Mouse (Mus musculus) cerebellum, postnatal 25 days (tissue): ENCODE measurements around the gene Efna5.

ENCODE experiments used
- DNase-seq, 2 experiments: peaks; one replicate each; pipeline ENCODE4 v3.0.0; 2021; ENCODE audit warnings: mixed read lengths in 2 of 2

Efna5 gene

DNA sequence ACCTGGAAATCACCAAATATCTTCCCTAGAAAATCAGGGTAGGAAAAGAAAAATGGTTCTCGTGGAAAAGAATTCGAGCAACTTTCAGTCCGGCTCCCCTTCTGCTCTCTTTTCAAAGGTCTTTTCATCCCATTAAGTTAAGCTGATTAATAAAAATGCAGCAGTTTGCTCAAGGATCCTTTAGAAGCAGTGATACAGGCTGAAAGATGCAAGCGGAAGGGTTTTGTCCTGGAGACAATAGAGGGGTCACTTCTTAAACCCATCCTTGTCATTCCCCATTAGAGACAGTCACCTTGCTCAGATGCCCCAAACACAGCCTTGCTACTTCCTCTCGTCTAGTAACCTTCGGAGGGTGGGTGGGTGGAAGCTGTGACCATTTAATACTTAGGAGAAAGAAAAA lies 27.4 kb downstream of the Efna5 start:
- no peak for DNase-seq

DNA sequence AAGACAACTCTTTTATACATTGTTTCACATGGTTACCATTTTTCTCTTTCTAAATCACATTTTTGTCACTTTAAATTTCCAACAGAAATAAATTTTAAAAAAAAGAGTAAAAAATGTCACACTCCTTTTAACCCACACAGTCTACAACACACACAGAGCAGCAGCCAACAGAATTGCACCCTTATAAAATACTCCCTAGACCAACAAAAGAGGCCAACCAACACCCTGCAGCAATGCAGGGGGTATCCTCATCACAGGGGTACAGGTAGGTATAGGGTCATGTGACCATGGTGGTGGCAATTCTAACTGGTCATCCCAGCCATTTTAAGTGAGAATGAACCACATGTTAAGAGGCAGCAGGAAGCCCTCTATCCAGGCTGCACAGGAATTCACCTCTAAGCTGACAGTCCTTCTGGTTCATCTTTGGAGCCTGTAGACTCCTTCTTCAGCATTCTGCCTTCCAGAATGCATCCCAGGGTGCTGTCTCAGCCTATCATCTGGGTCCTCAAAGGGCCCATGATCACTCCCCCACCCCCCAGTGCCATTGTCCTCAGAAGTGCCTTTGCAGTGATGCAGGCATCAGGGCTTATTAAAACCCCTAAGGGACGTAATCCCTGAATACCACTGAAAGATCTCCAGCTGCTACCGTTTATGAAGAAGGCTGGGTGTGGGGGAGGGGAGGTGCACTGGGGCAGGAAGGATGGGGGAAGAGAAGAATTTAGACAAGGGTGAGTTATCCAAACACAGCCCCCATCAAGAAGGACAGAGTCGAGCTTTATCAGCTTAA lies 28.1 kb downstream of the Efna5 start:
- DNase-seq = peak in 1 of 2 experiments; percentile 6

DNA sequence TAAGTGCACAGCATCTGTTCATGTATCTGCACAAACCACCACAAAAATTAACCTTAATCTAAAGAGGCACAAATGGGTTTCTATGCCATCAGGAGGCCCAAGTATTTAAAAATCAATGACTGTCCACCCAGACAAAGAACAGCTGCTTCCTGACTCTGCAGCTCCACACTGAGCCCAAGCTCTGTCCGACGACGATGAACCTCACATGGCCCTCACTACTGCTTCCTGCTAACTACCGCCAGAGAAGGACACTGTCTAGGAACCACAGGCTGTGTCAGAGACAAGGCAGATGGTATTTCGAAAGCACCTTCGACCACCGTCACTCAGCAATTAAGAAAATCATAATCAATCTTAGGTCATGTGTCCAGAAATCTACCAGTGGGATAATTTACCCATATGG lies 29.8 kb downstream of the Efna5 start:
- DNase-seq = no peak

DNA sequence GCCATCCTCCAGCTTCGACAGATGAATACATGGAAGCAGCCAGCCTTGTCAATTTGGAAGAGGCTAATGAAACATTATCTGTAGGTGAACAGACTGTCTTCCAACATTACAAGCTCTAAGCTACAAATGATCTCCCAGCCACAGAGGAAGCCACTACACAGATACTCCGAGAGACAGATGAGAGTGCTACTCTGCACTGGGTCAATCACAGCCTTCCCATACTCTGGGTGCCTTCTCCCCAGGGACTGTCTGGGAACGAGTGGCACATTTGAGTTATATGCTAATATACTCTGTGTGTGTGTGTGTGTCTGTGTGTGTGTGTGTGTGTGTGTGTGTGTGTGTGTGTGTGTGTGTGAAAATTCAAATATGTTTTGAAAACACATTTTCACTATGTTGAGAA lies 30.5 kb downstream of the Efna5 start:
- DNase-seq = no peak

DNA sequence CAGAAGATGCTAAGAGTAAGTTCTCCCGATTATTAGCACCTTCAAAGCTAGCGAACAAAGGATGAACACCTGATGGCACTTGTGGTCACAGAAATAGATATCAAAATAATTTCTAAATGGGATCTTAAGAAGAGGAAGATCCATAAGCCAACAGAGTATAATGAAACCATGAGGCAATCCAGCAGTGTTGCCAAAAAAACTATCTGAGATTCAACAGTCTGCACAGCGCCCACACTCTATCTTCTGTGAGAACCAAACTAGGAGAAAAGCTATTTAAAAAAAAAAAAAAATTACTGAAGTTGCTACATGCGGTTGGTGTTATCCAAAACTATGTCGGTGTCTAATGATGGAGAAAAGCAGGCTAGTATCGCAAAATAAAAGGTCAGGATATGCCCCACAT lies 31.4 kb downstream of the Efna5 start:
- DNase-seq = no peak

DNA sequence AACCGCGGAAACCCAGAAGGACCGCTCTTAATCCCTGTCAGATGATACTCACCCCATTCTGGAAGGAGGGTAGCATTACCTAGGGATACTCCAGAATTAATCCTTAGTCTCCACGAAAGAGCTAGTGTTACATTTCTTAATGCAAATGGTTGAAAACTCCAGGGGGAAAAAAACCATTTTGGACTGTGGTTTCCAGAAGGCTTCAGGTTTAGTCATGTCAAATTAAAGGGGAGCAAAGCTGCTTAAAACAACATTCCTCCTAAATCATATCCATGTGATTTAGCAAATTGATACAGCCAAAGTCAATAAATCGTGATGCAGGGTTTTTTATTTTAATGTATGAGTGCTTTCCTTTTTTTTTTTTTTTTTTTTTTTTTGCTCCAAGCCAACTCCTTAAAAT lies 35.5 kb downstream of the Efna5 start:
- DNase-seq = no peak

DNA sequence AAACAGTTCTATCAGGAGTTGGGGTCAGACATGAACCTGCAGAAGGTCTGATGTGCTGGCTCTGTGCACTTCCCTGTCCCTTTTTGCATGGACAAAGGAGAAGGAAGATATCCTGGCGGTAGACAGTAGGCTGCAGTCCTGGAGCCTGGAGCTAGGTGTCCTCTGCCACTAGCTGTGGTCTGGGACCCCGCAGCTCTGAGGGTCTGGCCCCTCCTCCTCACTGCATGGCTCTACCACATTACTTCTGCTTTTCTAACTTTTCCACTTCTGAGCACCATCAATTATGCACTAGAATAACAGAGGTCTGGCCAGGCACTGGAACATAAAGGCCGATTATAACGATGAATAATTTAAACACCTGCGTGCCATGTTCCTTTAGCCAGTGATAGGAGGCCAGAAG lies 36.8 kb downstream of the Efna5 start:
- no peak for DNase-seq

DNA sequence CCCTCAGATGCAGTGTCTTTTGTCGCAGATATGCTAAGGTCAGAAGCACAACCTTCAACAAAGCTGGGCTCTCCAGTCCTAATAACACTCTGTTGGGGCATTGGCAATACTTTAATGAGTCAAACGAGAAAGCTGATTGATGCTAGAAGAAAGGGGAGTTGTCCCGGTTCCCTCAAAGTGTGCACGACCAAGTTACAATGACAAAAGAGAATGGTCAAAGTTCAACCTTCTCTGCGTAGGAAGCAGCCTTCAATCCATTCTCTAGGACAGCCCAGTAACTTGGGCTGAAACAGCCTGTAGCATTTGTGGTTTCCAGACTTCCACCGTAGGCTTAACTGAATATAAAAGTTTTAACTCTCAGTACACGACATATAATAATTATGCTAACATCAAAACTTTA lies 43.8 kb downstream of the Efna5 start:
- no peak for DNase-seq

DNA sequence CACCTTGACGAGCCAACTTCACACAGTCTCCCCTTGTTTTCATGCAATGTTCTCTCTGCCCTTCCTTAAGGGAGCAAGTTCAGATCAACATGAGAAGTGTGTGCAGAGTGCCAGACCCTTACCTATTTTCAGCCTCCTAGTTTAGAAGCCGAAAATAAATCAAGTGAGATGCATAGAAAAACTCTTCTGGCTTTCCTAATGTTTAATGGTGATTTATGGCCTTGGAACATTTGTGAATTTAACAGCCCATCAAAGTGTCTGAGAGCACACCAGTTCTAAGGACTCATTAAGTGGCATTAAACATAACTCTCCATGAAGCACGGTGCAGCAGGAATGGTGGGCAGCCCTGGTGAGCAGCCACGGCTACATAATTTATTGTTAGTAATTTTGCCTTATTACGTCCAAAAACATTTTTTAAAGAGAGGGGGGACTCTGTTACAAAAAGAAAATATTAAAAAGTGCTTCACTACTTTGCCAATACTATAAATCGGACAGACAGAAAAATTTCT lies 44.5 kb downstream of the Efna5 start:
- no peak for DNase-seq

DNA sequence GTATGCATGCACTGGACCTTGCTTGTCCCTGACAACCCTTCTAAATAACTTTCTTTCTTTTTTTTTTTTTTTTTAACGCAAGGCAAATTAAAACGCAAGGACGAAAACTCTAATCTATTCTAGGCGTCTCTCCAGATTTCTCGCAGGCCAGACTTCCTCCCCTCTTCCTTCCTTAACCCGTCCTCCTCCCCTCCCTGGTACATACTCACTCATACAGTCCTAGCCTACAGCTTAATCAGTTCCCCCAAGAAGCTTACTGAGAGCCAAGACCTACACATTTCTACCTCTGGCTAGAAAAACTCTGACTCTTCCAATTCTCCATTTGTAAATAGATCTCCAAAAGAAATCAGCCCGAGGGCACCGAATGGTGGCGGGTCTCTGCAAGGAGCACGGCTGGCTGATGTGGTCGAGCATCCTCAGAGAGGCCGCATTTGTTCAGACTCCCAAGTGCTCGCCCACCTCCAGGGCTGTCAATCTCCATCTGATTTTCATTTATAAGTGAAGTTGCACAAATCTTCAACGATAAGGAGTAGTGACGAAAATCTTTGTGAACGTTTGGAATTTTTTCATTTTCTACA lies 48.5 kb downstream of the Efna5 start:
- DNase-seq = no peak

DNA sequence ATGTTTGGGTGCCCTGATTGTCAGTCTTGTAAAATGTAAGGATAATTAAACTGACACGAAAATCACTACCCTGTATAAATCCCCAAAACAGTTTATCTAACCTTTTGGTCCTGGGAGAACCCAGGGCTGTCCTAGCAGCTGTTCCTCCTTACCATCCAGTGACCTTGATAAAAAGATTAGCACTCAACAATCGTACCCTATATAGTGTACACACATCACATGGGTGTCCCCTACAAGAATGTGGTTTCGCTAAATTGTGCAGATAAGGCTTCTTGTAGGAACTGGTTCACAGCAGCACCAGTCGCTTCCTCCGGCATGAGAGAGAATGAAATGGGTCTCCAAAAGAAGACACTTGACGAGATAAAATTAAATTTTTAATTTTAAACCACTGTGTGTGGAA lies 53.6 kb downstream of the Efna5 start:
- DNase-seq = no peak

DNA sequence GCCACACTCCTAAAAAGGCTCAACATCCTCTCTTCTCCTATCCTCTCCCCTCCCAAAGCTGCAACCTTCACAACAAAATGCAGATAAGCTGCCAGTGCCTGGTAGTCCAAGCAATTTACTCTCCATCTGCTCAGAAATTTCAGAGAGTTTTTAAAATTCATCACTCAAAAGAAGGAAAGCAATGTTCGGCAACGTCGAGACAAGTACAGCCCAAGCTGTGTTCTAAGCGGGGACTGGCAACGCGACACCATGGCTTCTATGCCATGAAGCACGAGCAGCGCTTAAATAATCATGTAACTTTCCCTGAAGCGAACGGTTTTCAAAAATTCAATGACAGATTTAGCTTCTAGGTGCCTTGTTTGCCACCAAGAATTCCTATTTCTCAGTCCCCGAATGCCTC lies 59.9 kb downstream of the Efna5 start:
- DNase-seq = no peak

DNA sequence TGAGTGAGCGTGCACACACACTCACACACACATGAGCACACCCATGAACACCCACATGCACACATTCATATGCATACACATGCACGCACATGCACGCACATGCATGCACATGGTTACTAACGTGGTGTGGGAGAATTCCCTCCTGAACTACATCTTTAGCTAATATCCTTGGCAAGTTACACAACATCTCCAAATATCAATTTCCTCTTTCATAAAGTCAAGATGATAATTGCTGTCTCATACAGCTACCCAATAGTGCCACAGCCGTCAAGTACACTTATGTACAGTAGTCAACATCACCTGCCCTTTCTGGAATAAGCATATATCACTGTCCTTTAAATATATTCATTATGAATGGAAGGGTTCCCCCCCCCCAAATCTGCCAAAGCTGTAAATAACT lies 61.2 kb downstream of the Efna5 start:
- no peak for DNase-seq

DNA sequence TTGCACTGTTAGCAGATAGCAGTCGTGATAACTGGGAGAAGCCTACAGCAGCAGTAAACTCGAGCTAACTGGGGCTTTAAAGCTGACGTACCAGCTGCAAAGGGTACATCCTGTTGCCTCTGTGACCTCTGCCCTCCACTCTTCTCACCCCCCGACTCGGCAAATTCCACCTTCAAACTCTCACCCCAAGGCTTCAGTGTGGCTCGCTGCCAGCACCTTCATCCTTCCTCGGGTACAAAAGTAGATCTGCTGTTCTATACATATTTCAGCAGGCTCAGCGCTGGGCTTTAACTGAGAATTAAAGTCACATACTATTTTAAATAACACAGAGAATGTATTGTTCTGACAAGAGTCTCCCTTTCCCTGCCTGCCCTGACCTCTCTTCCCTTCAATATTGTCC lies 62.3 kb downstream of the Efna5 start:
- DNase-seq = peak in 1 of 2 experiments; percentile 17

DNA sequence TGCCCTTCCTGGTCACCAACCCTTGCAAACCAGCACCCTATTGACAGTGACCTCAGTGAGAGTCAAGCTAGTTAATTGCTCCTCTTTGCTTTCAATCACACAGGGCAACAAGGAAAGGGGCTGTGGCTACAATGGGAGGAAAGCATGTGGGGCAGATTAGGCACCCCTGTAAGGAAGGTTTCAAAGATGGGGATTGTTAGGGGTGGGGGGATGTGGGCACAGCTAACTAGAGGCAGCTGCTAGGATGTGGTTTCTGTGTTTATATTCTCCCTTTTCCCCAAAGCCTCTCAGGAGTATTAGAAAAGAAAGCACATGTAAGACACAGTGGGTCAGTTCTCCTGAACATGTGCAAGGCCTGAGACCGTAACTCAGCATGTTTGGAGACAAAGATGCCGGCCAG lies 62.8 kb downstream of the Efna5 start:
- no peak for DNase-seq

DNA sequence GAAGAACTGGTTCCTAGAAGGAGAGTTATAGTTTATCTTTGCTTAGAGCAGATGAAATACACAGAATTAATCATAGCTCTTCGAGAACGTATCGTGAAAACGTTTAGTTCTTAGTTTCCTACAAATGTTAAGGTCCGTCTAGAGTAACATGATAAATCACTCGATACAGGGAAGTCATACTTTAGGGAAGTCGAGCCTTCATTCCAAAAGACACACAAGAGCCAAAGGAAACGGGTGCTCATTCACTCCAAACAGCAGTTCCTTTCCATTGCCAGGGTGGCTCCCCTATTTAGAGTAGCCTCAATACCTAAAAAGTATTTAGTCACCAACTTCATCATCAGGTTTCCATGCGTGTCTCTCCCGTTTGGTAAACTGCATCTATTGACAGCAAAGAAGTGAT lies 64.2 kb downstream of the Efna5 start:
- no peak for DNase-seq

DNA sequence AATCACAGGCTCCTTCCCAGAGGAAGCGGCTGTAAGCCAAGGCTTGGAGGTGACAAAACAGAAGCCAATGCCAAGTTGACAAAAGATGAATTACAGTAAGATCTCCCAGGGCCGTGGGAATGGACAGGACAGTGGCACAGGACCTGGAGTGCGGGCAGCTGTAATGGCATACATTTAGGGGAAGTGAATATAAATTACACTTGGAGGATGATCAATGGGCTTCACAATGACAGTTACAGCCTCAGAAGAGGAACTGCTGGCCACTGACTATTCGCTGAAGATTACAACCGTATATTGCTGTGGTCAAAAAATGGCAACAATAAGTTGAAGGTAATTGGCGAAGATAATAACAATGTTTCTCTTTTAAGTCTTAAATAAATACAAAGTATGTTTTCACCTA lies 67.7 kb downstream of the Efna5 start:
- no peak for DNase-seq

DNA sequence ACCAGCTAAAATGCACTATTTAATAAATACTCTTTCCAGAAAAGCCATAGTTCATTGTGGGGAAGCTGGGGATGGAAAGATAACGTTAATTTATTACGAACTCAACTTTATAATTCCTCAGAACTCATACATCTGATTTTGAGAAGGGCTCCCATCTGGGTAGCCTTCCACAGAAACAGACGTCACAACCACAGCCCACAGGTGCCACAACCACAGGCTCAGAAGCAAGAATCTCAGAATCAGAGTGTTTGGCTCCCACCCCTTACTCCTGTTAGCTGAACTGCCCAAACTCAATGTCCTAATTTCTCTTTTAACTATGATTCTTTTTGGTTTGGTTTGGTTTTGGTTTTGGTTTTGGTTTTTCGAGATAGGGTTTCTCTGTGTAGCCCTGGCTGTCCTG lies 73.2 kb downstream of the Efna5 start:
- no peak for DNase-seq

DNA sequence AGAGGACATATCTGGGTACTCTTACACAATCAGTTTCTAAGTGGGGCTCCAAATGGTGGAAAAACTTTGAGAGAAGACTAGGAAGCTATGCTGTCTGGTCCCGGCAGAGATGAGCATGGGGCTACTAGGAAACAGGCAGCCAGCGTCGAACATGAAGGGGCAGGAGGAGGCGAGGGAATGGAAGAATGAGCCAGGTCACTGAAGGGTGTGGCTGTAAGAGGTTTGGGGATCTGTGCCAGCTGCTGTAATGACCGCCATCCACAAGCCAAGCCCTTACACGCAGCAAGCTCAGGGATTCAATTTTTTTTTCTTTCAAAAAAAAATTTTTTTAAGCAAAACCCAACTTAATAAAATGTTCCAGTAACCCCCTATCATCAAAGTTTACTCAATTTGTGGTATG lies 74.5 kb downstream of the Efna5 start:
- no peak for DNase-seq

DNA sequence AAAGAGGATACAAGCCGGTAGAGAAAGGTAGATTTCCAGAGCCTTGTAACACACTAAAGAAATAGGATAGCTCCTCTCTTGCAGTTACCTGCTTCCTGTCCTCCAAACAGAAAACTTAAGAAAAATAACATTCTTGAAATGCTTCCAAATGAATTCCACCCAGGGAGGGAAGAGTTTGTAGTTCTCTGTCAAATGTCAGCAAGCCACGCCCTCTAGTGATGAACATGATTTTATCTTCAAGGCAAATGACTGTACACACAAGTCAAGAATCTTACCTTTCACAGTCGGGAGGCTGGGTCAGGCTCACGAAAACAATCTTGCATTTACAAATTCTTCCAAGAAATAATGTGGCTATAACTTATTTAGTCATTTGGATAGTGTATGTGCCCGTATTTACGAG lies 78.4 kb downstream of the Efna5 start:
- no peak for DNase-seq

DNA sequence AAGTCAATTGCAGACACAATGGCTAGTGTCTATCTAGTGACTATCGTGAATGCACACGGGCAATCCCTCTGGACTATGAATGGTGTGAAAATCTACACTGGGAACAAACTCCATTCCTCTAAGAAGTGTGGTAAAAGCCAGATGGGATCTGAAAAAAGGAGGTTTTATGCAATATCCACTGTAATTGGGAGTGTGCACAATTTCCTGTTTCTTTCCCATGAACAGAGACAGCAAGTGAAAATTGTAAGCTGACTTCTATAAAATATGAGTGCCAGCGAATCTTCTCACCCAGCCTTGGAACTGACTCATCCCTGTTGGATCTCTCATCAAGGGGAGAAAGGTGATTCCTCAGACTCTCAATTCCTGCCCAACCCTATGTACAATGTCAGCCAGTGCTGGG lies 83.8 kb downstream of the Efna5 start:
- DNase-seq = no peak

DNA sequence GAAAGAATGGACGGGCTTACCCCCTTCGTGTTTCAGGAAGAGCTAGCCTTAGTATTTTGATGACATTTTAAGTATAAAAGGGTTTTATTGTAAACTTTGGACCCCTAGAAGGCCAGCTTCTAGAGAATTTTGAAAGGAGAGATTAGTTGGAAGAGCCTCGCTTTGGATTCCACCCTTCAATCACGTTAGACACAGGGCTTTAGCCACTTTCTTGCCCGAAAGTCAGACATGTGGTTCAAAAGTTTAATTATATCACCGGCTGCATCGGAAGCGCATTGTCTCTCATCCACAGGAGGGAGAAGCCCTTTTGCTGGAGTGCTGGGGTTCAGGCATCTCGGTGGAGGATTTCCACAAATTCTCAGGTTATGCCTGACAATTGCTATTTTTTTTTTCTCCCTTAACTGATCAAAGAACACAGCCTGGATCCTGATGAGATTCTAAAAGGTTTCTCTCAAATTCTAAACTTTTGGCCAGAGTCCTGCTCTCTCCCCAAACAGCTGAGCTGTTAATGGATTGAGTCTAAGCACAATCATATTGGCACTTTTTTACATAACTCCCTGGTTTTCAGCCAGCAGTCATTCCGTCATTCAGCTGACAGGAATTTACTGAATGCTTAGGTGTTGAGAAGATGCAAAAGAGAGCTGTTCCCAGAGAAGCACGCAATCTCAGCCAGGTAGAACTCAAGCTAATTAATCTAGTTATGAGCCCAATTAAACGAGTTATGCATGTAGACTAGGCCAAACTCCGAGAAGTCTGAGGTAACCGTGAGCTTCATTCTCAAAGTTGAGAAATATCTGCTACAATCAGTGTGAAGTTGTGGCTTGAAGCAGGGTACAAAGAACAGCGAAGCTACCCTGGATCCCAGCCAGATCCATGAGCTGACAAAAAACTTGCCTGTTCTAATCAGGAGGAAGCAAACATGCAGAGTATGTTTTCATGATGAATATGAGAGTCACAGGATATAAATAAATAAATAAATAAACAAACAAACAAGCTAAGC lies 91.5 kb downstream of the Efna5 start:
- no peak for DNase-seq

DNA sequence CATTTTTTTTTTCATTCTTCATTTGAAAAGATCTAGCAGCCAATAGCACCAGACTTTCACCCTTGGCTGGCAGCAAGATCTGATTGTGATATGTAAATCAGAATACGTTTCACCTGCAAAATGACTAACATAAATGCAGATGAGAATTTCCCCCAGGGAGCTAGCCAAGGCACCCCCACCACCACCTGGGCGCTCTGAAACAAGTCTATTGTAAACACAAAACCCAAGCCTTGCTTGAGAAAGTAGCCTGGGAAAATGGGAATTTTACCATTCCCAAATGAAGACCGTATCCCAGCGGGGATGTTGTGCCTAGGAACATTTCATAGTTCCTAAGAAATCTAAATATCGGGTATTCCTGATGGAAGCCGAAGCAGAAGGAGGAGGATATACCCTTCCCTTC lies 92.3 kb downstream of the Efna5 start:
- DNase-seq = no peak

DNA sequence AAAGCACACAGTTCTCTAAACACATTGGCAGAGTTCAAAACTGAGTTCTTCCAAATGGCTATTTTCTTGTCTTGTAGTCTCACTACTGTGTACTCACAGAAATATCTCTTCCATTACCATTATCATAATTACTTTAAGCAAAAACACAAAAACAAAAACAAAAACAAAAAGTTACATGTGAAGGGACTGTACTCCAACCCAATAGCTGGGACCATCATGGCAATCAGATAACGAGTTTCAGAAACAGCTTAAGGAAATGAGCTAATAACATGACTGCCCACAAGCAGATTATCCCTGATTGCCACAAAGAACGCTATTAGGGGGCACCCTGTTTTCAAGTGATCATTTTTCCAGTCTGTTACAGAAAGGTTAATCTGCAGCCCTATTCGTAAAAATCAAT lies 93.3 kb downstream of the Efna5 start:
- DNase-seq = no peak
